Mouse (Mus musculus): Measurements from ENCODE around the gene Cmtm5.

DNA sequence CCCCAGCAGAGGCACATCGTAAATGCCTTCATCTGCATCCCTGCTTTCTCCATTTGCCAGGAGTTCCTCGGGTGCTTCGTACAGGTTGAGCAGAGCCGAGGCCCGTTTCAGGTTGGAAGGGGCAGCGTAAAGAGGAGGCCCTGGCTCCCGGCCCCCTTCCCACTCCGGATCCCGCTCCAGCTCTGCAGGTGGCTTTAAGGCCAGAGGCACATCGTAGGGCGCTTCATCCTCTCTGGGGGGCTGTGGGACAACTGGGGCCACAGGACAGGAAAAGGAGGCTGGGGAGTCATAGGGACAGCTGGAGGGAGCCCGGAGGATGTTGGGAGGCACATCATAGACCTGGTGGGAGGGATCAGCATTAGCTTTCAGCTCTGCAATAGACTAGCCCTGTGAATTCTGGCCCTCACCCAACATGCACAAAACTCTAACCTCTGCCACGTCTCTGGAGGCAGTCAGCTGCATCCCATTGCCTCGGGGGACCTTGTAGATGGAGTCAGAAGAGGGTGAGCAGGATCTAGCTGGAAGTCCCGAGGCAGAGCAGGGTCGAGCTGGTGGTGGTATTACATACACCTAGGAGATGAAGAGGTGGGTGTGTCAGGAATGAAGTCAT, 15.9 kb upstream of the Cmtm5 start:
- TF ChIP-seq POLR2A (IDR thresholded peaks at IDR 0.05; ENCODE audit: borderline replicate concordance, low read depth, low read length), result no peak
- TF ChIP-seq CTCF (IDR thresholded peaks at IDR 0.05; ENCODE audit: low read depth, low read length), result no peak

All from bone marrow macrophage, adult 2 months (primary cell).